Mouse (Mus musculus): ENCODE measurements around the gene Dlgap4.
A peak's percentile ranks its signal among the peaks of the same experiment; 100 is the strongest.
"Not testable (repeated sequence)": the region's sequence is repeated elsewhere in the genome, so short reads cannot be mapped to it uniquely, and the experiment has no call there.

Gene Dlgap4

DNA sequence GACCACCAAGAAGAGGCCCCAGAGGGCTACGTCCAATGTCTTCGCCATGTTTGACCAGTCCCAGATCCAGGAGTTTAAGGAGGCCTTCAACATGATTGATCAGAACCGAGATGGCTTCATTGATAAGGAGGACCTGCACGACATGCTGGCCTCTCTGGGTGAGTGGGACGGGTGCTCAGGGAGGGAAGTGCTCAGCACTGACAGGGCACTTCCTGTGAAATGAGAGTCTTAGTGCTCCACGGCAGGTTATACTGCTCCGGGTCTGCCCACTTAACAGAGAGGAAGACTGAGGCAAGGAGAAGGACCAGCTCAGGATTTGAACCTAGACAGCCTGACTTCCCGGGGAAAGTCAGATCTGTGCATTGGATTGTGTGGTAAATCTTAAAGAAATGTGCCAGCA lies 165.1 kb downstream of the Dlgap4 start:
- no peak for DNase-seq

DNA sequence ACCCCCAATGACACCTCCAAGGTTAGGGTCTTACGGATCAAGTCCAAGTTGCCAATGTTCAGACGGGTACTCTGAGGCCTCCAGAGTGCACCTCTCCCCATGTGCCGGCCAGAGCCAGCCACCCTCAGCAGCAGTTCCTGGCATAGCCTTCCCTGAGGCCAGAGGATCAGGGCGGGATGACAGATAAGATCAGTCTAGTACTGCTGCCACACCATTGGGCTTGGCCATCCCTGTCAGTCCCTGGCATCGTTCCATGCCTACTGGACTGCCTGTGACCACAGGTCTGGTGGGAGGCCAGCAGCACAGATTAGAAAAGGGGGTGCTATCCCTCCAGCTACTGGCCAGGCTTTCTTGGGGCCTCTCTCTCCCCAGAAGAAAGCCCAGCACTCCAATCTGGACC lies 165.5 kb downstream of the Dlgap4 start:
- no peak for DNase-seq

DNA sequence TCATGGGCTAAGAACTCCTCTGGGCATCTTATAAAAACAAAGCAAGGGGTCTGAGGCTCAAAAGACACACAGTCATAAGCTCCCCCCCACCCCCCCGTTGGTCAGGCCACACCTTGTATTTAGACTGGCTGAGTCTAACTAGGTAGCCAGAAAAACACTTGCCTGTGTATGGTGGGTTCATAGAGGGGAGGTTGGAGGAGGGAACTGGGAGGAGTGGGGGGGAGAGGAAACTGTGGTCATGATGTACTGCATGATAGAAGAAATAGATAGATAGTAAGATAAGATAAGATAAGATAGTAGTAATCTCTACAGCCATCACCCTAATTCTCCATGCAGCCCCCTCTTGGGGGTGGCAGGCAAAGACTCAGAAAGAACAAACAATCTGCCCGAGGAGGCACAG lies 166.0 kb downstream of the Dlgap4 start:
- no peak for DNase-seq

DNA sequence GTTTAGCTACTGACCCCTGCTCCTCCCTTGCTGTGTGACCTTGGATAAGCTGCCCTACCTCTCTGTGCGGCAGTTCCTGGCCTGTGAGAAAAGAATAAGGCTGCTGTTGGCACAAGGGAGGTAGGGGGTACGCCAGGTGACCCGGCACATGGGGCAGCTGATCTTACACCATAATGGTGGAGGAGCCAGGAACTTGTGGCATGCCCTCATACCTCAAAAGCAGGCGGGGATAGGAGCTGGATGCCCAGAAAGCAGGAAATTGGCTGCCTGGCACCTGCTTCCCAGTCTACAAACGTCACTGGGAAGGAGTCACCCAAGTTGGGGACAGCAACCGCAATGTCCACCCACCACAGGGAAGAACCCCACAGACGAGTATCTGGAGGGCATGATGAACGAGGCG lies 166.6 kb downstream of the Dlgap4 start:
- DNase-seq = no peak

DNA sequence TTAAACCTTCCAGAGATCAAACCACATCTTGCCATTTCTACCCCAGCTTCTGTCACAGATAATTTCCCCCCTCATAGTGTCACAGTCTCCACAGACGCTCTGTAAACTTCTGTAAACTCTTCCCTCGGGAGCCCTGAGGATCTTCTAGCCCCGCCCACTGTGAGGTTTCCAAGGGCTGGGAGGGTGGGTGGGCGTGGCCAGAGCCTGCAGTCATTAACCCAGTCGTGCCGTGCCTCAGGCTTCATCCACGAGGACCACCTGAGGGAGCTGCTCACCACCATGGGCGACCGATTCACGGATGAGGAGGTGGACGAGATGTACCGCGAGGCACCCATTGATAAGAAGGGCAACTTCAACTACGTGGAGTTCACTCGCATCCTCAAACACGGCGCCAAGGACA lies 167.2 kb downstream of the Dlgap4 start:
- no peak for DNase-seq

DNA sequence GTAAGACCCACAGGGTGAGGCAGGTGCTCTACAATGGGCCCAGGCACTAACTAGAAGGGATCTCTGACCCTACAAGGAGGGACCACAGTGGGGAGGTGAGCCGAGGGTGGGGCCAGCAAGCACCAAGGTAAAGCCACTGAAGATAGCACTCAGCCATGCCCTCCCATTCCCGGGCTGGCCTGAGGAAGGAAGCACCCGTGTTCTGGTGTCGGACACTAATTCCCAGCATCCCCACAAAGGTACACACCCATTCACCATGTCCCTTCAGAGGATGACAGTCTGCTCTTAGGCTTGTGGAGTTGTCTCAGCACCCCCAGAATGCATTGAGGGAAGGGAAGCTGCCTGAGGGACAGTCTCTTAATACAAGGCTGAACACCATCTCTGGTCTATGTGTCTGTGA lies 167.8 kb downstream of the Dlgap4 start:
- DNase-seq = no peak

DNA sequence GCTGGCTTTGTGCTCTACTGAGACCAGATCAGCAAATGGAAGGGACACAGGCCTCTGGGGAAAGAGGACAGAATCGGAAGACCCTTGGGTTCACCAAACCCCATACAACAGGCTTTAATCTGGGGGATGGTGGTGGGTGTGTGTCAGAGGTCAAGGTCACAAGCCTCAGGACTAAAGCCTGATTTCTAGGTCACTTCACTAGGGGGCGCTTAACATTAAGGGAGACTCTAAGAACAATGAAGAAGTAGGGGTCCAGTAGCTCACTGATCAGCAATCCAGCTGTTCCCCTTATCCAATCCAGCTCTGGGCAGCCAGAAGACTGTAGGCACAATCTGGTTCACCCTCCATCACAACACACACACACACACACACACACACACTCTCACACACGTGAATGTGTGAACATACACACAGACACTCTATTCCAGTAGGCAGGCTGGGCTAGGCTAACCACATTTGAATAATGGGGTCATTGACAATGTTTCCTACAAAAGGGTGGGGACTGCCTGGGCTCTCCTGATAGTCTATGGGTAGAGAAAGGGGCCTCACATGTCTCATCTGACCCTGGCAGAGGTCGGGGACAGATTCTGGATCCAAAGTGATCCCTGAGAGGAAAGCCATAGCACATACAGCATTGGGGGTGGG lies 168.5 kb downstream of the Dlgap4 start:
- no peak for DNase-seq

DNA sequence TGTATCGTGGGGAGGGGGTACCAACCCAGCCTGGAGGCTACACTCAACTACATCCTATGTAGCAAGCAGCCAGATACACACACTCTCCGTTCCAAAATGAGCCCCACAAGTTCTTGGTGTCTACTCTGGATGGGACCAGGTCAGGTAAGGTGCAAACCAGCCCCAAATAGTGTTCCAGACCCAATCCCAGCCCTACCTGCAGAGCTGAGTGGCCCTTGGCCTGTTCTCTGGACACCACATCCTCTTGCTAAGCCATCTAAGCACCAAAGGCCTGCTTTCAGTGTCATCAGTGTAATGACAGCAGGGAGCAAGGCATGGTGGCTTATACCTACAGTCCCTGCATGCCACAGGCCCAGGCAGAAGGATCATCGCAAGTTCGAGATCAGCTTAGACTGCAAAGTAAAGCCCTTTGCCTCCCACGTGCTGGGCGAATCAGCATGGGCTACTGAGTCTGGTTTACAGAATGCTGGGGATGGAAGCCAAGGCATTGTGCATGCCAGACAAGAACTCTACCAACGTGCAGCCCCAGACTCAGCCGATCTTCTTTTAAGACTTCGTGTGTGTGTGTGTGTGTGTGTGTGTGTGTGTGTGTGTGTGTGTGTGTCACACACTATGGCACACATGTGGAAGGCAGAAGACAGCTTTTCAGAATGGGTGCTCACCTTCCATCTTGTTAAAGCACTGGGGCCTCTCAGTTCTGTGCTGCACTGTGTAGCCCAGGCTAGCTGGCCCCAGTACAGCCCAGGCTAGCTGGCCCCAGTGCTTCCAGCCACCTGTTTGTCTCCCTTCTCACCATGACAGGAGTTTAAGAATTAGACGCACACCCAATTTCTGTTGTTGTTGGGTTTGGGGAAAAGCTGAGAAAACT lies 169.2 kb downstream of the Dlgap4 start:
- no peak for DNase-seq

DNA sequence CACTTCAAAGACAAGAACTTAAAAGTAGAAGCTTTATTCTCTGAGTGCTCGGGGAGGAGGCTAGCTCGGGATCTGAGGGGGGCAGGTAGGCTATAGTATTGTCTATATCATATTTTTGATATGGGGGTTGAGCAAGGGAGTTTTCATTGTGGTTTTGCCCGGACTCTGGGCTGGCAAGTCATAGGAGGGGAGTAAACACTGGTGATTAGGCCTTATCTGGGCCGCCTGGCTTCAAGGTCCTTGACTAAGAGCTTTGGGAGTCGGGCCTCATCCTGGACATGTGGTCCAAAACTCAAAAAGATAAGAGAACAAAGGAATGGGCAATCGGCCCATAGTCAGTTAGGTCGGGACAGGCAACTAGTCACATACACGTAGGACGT lies 169.8 kb downstream of the Dlgap4 start:
- no peak for DNase-seq

DNA sequence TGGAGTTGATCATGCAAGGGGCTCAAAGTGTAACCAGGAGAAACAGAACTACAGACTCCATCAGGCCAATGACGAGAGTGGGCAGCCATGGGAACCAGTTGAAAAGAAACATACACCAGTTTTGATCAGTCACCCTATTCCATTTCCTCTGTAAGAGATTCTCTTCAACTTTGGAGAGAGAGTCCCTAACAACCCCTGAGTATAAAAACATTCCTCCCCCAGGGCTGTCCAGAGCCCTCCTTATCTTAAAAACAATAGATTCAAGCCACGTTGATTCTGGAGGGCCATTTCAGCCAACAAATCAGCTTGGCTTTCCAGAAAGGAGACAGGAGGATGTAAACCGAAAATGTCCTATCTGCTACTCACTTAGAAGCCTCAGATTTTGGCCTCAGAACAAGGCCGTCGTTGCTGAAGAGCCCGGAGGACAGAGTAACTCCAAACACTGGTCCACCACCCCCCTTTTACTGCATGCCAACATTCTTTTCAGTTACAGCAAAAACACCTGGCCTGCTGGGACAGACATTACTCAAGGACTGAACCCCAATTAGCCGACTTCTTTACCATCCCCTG lies 170.6 kb downstream of the Dlgap4 start:
- DNase-seq = no peak

DNA sequence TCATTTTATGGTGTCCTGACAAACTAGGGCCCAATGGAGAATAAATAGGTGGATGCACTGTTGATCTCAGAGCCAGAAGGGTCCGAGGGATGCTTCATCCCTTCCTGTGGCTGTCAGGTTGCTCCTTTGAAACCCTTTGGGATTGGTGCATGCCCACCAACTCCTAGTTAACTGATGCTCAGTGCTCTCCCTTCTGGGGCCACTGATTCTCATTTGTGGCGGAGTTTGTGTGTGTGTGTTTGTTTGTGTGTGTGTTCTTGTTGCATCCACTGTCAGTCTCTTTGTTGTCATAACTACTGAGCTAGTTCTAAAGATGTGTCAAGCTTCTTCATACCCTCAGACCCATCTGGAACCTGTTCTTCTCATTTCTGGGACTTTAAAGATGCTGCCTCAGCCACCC lies 171.4 kb downstream of the Dlgap4 start:
- DNase-seq = no peak

DNA sequence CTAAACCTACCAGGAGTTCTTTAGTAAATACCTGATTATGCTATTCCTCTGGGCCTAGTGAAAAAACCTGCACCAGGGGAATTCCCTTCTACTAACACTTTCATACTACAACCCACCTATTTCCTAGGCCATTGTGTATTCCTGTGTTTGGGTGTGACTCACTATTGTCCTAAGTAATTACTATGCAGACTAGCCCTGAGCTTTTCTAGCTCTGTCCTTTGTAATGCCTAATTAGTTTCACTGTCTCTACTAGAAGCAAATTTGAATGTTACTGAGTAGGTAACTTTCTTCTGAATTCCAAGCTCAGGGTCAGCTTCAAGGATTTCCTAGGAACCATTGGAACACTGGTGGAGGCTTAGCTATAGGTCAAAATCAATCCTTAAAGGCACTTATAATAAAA lies 172.9 kb downstream of the Dlgap4 start:
- DNase-seq = not testable (repeated sequence)

DNA sequence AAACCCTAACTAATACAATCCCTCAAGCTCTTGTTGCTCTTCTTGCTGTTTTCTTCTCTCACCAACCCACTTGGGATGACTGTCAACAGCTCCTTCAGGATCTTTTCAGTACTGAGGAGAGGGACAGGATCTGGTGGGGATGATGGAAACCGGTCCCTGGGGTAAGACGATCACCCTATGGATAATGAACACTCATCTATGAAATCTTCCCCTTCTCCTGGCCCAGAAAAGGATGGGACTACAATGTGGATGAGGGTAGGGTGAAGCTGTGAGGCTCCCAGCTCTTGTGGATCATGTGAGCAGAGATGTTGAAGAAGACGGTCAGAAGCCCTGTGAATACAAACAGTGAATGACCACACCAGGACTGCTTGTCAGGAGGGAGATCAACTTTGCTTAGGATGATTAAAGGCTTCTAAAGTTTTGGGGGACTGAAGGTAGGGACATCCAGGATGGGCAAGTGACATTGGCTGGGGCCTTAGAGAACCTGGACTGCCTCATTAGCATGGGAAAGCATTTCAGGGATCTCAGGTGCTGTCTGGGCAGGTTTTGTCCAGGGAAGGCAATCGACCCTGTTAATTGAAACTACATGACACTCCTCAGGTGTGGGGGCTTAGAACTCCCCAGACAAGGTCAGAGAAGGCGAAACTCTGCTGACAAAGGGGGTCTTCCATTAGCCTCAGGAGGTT lies 173.7 kb downstream of the Dlgap4 start:
- DNase-seq = no peak

DNA sequence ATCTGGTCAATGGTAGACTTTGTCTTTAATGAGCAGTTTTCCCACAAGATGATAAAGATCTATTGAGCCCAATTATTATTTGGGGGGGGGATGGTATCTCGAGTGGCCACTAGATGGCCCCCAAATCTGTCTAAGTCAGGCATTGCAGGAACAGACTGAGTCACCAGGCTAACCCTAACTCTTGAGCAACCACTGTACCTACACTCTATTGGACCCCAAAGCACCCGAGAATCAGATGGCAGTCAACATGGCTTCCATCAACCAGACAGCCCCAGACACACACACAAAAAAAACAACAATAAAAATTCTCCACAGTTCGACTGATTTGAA lies 174.2 kb downstream of the Dlgap4 start:
- DNase-seq = no peak

DNA sequence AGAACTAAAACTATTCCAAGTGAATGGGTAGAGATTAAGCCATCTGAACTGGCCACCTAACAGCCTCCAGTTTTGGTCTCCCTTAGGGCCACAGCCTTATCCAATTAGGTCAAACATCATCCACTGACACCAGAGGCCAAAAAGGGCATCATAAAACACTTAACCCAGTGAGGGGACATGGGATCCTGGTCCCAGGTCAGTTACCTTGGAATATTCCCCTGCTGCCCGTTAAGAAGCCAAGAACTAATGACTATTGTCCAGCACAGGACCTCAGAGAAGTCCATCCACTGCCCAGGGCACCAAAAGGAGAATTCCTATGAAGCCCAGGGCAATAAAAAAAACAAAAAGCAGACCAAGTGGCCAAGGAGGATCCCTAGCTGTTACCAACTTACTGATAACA lies 175.3 kb downstream of the Dlgap4 start:
- no peak for DNase-seq

DNA sequence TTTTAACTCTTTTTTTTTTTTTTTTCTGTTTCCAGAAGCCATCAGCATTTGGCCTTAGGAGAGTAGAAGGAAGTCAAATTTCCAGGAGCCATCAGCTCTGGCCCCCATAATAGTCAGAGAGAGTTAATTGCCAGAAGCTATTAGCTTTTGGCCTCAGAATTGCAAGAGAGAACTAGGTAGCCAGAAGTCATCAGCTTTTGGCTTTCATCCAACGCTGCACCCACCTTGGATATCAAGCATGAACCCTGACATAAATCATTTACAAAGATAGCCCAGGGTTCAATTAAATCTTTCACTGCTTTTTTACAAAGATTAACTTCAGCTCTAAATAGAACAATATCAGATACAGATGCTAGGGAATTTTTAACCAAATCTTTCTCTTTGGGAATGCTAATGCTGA lies 185.0 kb downstream of the Dlgap4 start:
- no peak for DNase-seq

DNA sequence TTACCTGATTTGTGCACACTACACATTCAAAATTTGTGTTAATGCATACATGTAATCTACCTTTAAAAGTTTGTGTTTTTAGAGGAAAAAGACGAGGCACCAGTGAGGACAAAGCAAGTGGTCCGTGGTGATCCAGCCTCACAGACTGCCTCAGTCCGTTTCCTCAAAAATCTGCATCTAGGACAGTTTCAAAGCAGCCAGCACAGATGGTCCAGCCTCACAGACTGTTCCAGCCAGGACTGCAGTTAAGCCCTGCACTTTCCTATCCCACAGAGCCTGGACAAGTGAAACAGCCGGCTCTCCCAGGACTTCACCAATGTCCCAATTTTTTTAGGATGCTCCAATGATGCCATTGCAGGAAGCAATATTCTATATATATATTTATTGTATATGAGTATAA lies 187.5 kb downstream of the Dlgap4 start:
- DNase-seq = no peak

DNA sequence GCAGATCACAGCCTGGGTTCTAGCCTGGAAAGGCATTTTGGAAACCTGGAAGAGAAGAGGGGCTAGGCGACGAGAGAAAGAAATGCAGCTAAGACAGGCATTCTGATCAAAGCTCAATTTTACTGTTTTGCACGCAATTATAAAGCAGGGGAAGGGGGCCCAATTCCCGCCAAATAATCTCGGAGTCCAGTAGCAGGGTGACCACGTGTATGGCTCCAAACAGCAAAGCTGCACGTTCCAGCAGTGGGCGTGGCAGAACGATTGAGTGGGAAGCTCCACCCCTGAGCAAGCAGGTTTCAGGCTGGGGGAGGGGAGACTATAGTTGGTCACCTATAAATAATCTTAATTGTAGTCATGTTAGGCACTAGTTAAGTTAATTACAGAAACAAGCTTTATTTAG lies 188.6 kb downstream of the Dlgap4 start:
- DNase-seq = peak in 1 of 2 experiments; percentile 11

DNA sequence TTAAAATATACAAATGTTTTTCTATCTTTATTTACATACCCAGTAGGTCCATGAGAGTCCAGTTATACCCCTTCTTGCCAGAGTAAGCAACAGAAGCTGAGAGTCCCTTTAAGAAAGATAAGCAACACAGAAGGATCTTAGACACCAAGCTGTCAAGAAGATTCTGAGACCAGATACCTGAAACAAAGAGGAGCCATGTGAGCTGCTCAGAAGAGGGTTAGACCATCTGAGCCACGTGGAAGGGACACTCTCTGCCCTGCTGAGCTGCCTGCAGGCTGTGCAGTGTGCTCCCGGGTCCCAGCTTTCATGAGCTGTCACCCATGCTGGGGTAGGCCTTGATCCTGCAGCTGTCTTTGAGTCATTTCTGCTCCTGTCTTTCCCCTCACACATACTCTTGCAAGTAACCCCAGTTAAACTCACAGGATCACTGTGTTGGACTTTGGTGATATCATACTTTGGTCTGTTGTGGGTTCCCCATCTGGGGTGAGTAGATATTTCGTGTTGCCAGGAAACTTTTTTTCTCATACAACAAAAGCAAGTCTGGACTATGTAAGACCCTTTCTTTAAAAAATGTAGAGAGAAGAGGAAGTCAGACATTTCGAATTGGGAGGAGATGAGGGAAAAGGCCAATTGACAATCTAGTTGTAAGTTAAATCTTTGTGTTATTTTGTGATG lies 190.3 kb downstream of the Dlgap4 start:
- DNase-seq = no peak

DNA sequence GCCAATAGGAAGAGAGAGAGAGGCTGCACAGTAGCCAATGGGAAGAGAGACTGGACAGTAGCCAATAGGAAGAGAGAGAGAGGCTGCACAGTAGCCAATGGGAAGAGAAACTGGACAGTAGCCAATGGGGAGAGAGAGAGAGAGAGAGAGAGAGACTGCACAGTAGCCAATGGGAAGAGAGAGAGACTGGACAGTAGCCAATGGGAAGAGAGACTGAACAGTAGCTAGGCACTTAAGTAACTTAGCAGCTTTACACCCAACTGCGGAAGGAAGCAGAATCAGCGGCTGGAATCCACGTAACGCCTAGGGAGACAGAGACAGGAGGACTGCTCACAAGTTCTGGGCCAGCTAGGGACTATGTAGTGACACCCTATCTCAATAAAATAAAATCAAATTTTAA lies 191.1 kb downstream of the Dlgap4 start:
- no peak for DNase-seq

DNA sequence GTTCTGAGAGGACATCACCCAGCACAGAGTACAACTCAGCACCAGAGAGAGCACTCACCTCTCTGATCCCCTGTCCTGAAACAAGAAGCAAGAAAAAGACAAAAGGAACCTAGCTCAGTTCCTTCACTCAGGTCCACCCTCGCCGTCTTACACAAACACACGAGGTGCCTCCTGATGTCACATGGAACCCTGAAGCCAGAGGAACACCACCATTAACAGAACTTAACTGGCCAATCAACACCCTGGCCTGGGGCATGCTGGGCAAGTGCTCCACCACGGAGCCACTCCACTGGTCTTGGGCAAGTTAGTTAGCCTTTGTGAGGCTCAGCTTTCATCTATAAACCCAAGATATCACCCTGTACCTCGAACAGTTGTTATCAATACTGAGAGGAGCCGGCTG lies 193.4 kb downstream of the Dlgap4 start:
- DNase-seq = no peak

DNA sequence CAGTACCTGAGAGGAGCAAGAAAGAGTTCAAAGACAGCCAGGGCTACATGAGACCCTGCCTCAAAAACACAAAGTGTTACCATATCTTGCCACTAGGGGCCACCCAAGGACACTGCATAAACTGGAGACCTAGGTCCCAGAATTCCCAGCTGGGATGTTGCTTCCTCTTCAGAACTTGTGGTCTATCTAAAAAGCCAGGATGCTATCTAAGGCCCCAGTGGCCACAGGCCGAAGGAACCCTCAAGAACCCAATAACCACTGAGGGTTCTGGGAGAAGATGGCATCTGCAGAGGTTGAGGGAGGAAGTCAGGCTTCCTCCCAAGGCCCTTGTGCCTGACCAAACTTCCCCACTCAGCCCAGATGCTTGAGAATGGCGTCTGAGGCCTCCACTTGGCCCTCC lies 196.1 kb downstream of the Dlgap4 start:
- DNase-seq = peak; percentile 48 to 68

DNA sequence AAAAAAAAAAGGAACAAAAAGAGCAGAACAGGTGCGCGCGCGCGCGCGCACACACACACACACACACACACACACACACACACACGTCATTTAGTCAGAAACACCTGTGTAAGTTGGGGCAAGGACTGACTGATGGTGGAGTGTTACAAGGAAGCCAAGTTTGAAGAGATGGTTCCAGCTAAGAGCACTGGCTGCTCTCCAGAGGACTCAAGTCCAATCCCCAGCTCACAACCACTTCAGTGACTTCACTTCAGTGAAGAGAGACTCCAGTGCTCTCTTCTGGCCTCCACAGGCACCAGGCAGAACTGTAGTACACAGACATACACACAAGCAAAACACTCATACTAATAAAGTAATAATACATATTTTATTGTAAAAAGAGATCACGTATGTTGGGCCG lies 197.2 kb downstream of the Dlgap4 start:
- peak in 1 of 2 experiments; percentile 18 for DNase-seq

All from lung, adult 18-20 months (tissue).